Mouse (Mus musculus) left cerebral cortex, postnatal 14 days (tissue): Measurements from ENCODE around the gene Fbxo3. TPM values are rescaled to one million over a fixed set of nuclear protein-coding genes. Genes with fewer than 3 reads are reported as not detected.
"Not testable (repeated sequence)": the region's sequence is repeated elsewhere in the genome, so short reads cannot be mapped to it uniquely, and the experiment has no call there.

Source experiments
- DNase-seq, 2 experiments: peaks; one replicate each; pipeline ENCODE4 v3.0.0; 2021 to 2022; ENCODE audit warnings: low spot score in 2 of 2, mixed read lengths in 1 of 2
- intact Hi-C: fragments of 180-260 bp; cut with DNase I; formaldehyde crosslinking; loops from one replicate; pipeline ENCODE4 v1.15.1; 2025
- total RNA-seq, 2 experiments: library from RNA; stranded (reverse); gene quantifications; 2 replicates each; pipeline ENCODE4 v1.2.3; 2021

Fbxo3 gene
- total RNA-seq, 2 experiments from 2014 or later: 52.2 to 53.6 TPM

DNA sequence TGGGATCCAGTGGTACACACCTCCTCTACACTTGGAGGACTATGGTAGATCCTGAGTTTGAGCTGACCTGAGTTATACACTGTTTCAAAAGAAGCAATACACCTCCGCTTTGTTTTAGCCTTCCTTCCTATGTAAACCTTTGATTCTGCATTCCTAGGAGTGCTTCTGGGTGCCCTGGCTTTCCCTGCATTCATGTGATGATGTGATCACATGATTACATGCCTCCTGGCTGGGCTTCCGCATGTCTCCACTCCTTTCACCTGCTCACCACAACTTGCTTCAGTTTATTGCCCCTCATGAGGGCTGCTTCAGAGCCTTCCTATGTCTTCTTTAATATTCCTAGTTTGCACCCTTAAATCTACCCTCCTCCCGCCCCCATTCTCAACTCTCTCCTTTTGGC is 4.5 kb downstream of the Fbxo3 start:
- DNase-seq: no peak
- intact Hi-C loops: loop anchor here (10.0 kb wide), 2 partner anchors 93 to 393 kb away; partner anchors contain the start of gene A930018P22Rik

GRCm38 (mm10) chr2:104034832-104035472 is 7.4 kb downstream of the Fbxo3 start:
- intact Hi-C loops: loop anchor here (10.0 kb wide), 2 partner anchors 90 to 390 kb away; partner anchors contain the start of gene A930018P22Rik
- DNase-seq: peak; percentile 74 to 79

DNA sequence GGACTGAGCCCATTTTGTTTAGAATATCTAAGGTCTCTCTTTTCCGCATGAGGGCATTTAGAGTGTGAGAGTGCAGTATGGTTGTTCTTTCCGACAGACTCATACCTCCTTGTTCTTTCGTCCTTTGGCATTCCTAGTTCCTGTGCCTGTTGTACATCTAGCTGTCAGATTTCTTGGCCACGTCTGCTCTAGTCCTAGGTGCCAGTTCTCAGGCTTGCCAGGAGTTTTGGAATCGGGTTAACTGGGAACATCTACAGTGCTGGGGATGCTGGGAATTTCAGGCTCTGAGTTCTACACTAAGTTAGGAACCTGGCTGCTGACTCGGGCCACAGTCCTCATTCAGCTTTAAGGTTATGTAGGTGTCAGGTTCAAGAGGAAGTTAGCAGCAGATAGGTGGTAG is 8.1 kb downstream of the Fbxo3 start:
- DNase-seq: no peak
- intact Hi-C loops: loop anchor here (10.0 kb wide), 2 partner anchors 89 to 389 kb away; partner anchors contain the start of gene A930018P22Rik

DNA sequence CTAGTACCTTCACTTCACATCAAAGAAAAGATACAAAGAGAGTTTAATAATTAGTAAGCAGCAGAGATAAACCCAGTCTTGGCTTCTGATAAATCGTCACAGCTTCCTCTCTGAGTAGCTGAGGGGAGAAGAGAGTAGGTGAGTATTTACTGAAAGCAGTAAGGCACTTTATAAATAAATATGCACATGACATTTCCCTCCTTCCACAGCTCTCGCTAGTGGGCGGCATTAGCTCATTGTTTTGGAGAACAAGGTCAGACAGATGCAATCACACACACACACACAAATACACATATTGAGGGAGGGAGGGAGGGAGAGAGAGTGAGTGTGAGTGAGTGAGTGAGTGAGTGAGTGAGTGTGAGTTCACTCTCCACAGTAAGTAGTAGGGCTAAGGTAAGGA is 8.8 kb downstream of the Fbxo3 start:
- intact Hi-C loops: loop anchor here (10.0 kb wide), 2 partner anchors 88 to 388 kb away; partner anchors contain the start of gene A930018P22Rik
- DNase-seq: no peak

DNA sequence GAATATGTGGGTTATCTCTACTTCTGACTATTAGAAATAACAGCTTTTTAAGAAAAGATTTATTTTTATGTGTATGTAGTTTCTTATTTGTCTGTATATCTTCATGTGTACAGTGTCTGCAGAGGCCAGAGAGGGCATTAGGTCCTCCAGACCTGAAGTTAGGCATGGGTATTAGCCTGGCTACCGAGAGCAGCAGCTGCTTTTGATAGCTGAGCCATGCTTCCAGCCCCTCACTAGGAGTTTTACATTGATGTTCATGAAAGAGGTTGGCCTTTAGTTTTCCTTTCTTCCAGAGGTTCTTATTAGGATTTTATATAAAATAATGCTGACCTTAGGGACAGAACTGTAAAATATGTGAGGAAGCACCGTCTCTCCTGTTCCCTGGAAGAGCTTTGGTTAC is 10.7 kb downstream of the Fbxo3 start:
- no peak for DNase-seq

DNA sequence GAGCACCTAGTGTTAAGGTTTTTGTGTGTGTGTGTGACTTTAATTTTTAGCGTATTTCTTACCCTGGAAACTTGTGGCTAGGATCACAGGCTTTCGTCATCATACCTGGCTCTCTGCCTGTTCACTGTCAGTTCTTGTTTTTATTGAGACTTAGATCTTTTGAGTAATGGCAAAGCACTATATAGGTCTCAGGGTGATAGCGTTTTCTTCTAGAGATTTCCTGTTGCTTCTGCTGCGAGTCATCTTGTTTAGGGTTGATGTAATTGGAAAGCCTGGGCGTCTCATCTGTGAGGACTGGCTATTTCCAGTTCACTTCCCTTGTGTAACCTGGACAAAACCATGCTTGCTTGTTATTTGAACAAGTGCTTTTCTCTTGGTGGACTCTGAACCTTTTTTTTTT is 14.1 kb downstream of the Fbxo3 start:
- DNase-seq: no peak
- intact Hi-C loops: no loop called here

More for the DNA sequence above, 10.7 kb downstream of the Fbxo3 start:
- intact Hi-C loops: loop anchor here (10.0 kb wide), 2 partner anchors 87 to 387 kb away; partner anchors contain the start of gene A930018P22Rik

GRCm38 (mm10) chr2:104042766-104043165 is 15.2 kb downstream of the Fbxo3 start:
- intact Hi-C loops: no loop called here
- no peak for DNase-seq

DNA sequence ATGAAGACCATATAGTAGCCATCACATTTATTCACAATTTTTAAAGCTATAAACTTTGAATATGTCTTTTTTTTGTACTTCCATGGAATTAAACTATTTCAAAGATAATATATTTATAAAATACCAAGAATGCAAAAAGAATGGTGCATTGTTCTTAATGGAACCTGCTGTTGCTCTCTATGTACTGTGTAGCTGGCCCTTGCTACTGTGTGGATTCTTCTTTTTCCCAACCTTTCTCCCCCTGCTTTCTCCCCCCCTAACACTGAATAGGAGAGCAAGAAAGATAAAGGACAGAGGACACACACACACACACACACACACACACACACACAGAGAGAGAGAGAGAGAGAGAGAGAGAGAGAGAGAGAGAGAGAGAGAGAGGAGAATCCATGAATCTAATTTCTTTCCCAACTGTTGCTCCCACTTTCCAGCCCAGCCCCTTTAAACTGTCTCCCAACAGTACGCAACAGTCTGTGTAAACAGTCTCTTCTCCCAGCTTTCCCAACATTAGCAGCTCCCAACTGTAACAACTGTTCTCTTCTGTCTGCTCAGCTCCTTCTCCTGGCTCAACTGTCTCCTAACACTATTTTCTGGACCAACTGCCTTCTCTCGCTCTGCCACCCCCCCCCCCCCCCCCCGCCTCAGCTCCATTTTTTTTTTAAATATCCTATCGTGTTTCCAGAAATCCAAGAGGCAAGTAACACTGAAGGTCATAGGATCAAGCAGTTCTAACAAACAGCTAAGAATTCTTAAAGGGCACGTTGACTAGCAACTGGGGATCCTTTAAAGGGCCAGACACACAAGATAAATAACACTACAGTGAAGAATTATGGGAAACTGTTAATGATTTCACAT is 16.3 kb downstream of the Fbxo3 start:
- intact Hi-C loops: no loop called here
- no peak for DNase-seq

GRCm38 (mm10) chr2:104044479-104045080 is 17.1 kb downstream of the Fbxo3 start:
- no peak for DNase-seq
- intact Hi-C loops: no loop called here

DNA sequence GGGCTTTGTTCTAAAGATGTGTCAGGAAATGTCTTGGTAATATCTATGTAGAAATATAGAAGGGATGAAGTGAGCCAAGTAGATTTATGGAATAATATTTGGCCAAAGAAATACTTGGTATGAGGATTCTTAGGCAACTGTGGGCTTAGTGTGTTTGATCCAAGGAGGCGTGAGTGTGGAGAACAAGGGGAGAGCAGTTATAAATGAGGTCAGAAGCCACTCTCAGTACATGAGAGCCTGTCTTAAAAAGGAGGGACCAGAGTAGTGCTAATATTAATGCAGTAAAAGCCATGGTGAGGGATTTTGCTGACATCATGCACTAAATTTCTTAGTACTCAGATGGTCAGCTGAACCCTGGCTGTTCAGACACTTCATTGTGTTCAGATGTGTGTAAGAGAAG is 30.9 kb downstream of the Fbxo3 start:
- DNase-seq: no peak
- intact Hi-C loops: no loop called here

DNA sequence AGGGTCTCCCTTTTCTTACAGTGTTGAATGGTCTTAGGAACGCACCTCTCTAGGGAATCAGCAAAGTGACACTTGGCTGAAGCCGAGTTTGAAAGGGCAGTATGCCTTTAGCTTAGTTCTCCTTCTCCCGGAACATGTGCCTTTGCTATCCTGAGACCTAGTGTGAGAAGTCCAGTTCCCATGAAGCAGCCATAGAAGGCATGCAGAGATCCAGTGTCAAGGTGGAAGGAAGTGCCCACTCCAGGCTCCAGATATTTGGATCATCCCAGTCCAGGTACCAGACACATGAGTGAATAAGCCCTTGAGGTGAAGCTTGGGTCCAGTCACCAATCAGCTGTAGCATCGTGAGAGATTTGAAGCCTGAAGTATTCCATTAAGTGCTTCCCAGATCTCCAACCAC is 31.4 kb downstream of the Fbxo3 start:
- DNase-seq: no peak
- intact Hi-C loops: no loop called here

GRCm38 (mm10) chr2:104059786-104060185 is 32.3 kb downstream of the Fbxo3 start:
- DNase-seq: no peak
- intact Hi-C loops: no loop called here

DNA sequence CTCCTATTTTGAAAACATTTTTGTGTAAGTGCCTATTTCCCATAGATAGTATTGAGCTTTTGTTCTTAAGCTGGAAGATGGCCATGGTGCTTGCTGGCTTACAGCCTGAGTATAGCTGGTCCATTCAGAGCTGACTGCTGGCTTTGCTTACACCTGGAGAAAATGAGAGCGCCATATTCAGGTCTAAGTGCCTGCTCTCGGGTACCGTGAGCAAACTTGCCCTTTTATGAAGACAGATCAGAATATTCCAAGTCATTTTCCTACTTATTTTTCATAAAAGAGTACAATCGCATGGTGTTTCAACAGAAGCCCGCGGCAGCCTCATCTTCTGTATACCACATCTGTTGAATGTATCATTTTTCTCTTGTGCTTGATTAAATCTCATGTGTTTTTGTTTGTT is 33.5 kb downstream of the Fbxo3 start:
- no peak for DNase-seq
- intact Hi-C loops: no loop called here

DNA sequence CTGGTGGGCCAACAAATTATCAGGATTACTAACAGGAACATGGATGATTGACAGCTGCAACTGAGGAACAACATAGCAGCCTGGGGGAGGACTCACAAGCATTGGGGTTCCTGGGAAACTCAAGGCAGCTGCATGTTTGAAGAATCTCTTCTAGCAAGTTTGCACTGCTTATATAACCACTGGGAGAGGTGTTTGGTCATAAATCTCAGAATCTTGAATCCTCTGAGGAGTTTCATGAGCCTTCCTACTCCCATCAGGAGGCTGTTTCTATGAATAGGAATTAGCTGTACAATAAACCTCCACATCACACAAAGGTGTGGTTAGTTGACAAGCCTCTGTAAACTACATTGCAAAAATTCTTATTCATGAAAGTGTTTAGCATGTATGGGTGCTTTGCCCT is 35.1 kb downstream of the Fbxo3 start:
- intact Hi-C loops: no loop called here
- no peak for DNase-seq

GRCm38 (mm10) chr2:104064152-104064551 is 36.6 kb downstream of the Fbxo3 start:
- no peak for DNase-seq
- intact Hi-C loops: no loop called here

DNA sequence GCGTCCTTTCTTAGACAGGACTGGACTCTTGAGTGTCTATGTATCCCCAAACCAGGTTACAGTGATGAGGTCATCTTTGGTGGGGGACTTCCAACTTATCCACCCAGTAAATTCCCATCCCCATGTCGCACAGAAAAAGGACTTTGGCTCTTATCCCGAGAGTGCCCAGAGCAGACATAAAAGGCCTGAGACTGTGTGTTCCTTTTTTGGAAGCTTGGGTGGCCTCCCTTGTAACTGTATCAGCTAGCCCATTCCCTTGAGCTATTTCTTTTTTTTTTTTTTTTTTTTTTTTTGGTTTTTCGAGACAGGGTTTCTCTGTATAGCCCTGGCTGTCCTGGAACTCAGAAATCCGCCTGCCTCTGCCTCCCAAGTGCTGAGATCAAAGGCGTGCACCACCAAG is 38.0 kb downstream of the Fbxo3 start, which contains the start of gene Gm10912:
Gm10912 (plus strand) TSS at position 301 of the 400 bp plus-strand sequence.
- intact Hi-C loops: not testable (repeated sequence)

GRCm38 (mm10) chr2:104068450-104068849 is 40.9 kb downstream of the Fbxo3 start, which contains the start of gene Gm10799:
Gm10799 (minus strand) TSS chr2:104068550.
- DNase-seq, intact Hi-C loops: not testable (repeated sequence)

More for the DNA sequence above, 38.0 kb downstream of the Fbxo3 start, which contains the start of gene Gm10912:
- DNase-seq: not testable (repeated sequence)

DNA sequence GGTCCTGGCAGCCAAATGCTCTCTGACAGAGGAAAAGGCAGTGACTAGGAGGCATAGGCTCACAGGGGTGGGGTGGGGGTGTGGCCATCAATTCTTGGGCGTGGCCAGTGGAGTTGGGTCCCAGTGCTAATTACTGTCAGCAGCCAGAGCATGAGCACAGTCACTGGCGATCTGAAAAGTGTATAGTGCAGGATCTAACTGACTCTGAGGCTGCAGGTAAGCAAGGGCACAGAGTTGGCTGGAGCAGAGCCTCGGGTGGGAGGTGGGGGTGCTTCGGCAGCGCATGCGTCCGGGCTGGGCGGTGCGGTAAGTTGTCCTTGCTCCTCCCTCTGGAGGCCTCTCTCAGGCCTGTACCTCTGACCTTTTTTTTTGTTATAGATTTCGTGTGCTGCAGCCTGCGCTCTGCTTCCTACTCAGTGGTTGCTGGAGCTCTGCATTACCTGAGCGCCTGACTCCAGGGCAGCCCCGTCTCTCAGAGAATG is 42.2 kb downstream of the Fbxo3 start, which contains the start of gene Cd59b:
Cd59b (plus strand) TSS at position 146 of the 482 bp plus-strand sequence.
- intact Hi-C loops: no loop called here
- DNase-seq: no peak

GRCm38 (mm10) chr2:104078285-104078684 is 50.8 kb downstream of the Fbxo3 start:
- DNase-seq, intact Hi-C loops: not testable (repeated sequence)
